Mouse (Mus musculus) embryo, embryonic 9.5 days (tissue): ENCODE data around the gene Rgl3.

Experiments
- DNase-seq: peaks from one replicate; pipeline ENCODE4 v3.0.0-alpha.2; 2017; ENCODE audit errors: extremely low spot score

Gene Rgl3

GRCm38 (mm10) chr9:21923036-21923435 is 66.2 kb downstream of the Rgl3 start:
- no peak for DNase-seq
